Mouse (Mus musculus): ENCODE results near the gene Parp12. TPM values are rescaled to one million over a fixed set of nuclear protein-coding genes. Genes with fewer than 3 reads are reported as not detected.
A peak's percentile ranks its signal among the peaks of the same experiment; 100 is the strongest.

Gene Parp12
- polyA plus RNA-seq (2012; fragmentation: generic; extraction: Trizol): 6.3 TPM
- long read RNA-seq, experiment 1, transcript Parp12-201 (12 exons, 3,231 nt): major isoform, 7 of 8 reads
- long read RNA-seq, experiment 1, partial matches to known transcripts: 1 of 8 reads
- long read RNA-seq, experiment 1, other reads (novel, unspliced or antisense): 0 of 8 reads
- long read RNA-seq, experiment 2, transcript Parp12-201 (12 exons, 3,231 nt): major isoform, 86 of 91 reads
- long read RNA-seq, experiment 2, partial matches to known transcripts: 4 of 91 reads
- long read RNA-seq, experiment 2, other reads (novel, unspliced or antisense): 1 of 91 reads

DNA sequence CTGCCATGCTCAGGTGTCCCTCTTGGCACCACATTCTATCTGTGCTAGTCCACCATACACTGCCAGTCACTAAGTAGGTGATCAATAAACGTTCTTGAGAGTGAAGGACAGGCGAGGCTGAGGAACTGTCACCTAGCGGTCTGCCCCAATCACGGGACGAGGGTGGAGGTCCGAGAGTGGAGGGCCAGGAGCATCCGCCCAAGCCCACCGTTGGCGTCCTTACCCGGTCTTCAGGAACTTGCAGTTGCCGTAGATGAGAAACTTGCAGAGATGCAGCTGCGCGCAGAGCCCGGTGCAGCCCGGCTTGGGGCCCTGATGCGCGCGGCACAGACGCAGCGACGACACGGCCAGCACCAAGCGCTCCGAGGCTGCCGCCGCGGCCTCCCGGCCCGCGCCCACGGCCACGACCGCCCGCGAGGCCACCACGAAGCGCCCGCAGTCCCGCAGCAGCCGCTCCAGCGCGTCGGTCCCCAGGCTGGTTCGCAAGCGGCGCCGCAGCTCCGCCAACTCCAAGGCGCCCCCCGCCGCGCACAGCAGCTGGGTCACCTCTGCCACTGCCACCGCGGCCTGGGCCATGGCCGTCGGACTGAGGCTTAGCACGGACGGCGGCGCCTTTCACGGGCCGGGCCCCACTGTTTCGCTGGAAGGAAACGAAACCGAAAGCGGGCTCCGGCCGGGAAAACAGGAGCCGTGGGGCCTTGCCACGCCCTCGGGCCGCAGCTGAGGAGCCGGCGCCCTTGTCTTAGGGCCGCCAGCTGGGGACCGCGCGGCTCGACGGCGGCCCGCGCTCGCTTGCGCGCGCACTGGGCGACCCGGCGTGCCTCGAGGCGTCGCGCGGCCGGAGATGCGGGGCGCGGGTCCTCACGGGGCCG, at the start of gene Parp12:
TSS of gene Parp12 (minus strand) at position 766 of the 872 bp plus-strand sequence.
- Histone ChIP-seq H3K27me3 (ENCODE audit: control insufficient read depth, insufficient read depth, insufficient read length) (no peaks in the 10 kb centered on the region), H3K36me3 (ENCODE audit: control insufficient read depth, insufficient read depth) (no peaks in the 10 kb centered on the region), H3K4me3 (ENCODE audit: insufficient read depth, poor library complexity, severe bottlenecking) (peak within 1 kb of the TSS; percentile 39), H3K79me2 (ENCODE audit: control insufficient read depth, insufficient read depth) (no peaks in the 10 kb centered on the region), H3ac (ENCODE audit: control insufficient read depth, insufficient read length, low read depth) (peak within 1 kb of the TSS; percentile 76), H3K79me3 (ENCODE audit: low read depth) (no peaks in the 10 kb centered on the region)
- TF ChIP-seq MAX (IDR thresholded peaks at IDR 0.05) (peak; percentile 28), MYOG (IDR thresholded peaks at IDR 0.05; ENCODE audit: control insufficient read depth, extremely low read depth, insufficient read length) (no peak)

DNA sequence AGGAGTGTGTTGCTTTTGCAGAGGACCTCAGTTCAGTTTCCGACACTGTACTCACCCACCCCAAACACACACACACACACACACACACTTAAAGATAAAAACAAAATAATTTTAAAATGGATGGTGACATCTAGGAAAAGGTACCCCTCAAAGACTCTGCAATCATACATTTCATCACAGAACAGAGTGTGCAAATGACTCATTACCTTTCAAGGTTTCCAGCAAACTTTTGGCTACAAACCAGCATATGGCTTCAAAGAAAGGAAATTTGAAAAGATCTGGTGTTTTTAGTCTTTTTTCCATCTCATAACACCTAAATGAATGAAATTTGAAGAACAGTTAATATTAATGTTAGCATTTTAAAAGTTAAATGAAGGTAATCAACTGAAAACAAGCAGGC, 46.7 kb upstream of the Parp12 start:
- TF ChIP-seq MYOD1 (IDR thresholded peaks at IDR 0.05; ENCODE audit: control insufficient read depth, insufficient read length, low read depth) (no peak), MAX (IDR thresholded peaks at IDR 0.05) (no peak), FOSL1 (IDR thresholded peaks at IDR 0.05; ENCODE audit: insufficient read depth, low read length, poor library complexity, severe bottlenecking) (no peak), CEBPB (IDR thresholded peaks at IDR 0.05; ENCODE audit: low read depth) (no peak), CTCF (IDR thresholded peaks at IDR 0.05; ENCODE audit: control insufficient read depth, insufficient read depth, insufficient read length) (no peak), MYOG (IDR thresholded peaks at IDR 0.05; ENCODE audit: control insufficient read depth, extremely low read depth, insufficient read length) (no peak), USF1 (IDR thresholded peaks at IDR 0.05; ENCODE audit: low read depth) (no peak)
- Histone ChIP-seq H3K4me3 (ENCODE audit: insufficient read depth, poor library complexity, severe bottlenecking) (no peak overlapping the region), H3K79me3 (ENCODE audit: low read depth) (no peaks in the 10 kb centered on the region), H3K27me3 (ENCODE audit: control insufficient read depth, insufficient read depth, insufficient read length) (no peaks in the 10 kb centered on the region), H3K36me3 (ENCODE audit: control insufficient read depth, insufficient read depth) (no peaks in the 10 kb centered on the region), H3K79me2 (ENCODE audit: control insufficient read depth, insufficient read depth) (no peaks in the 10 kb centered on the region), H3ac (ENCODE audit: control insufficient read depth, insufficient read length, low read depth) (no peak overlapping the region)

GRCm38 (mm10) chr6:39161975-39162374, 43.8 kb upstream of the Parp12 start:
- Histone ChIP-seq H3K27me3 (ENCODE audit: control insufficient read depth, insufficient read depth, insufficient read length) (no peaks in the 10 kb centered on the region), H3K79me2 (ENCODE audit: control insufficient read depth, insufficient read depth) (no peaks in the 10 kb centered on the region), H3ac (ENCODE audit: control insufficient read depth, insufficient read length, low read depth) (no peak overlapping the region), H3K36me3 (ENCODE audit: control insufficient read depth, insufficient read depth) (no peaks in the 10 kb centered on the region), H3K79me3 (ENCODE audit: low read depth) (no peaks in the 10 kb centered on the region), H3K4me3 (ENCODE audit: insufficient read depth, poor library complexity, severe bottlenecking) (no peak overlapping the region)
- TF ChIP-seq CEBPB (IDR thresholded peaks at IDR 0.05; ENCODE audit: low read depth) (no peak), MYOD1 (IDR thresholded peaks at IDR 0.05; ENCODE audit: control insufficient read depth, insufficient read length, low read depth) (no peak)

GRCm38 (mm10) chr6:39146041-39146440, 27.9 kb upstream of the Parp12 start:
- Histone ChIP-seq H3K4me3 (ENCODE audit: insufficient read depth, poor library complexity, severe bottlenecking) (no peak overlapping the region), H3ac (ENCODE audit: control insufficient read depth, insufficient read length, low read depth) (no peak overlapping the region), H3K27me3 (ENCODE audit: control insufficient read depth, insufficient read depth, insufficient read length) (no peaks in the 10 kb centered on the region), H3K36me3 (ENCODE audit: control insufficient read depth, insufficient read depth) (peaks cover 6% of the 10 kb centered on the region), H3K79me2 (ENCODE audit: control insufficient read depth, insufficient read depth) (no peaks in the 10 kb centered on the region), H3K79me3 (ENCODE audit: low read depth) (no peaks in the 10 kb centered on the region)
- no peak for TF ChIP-seq FOSL1 (IDR thresholded peaks at IDR 0.05; ENCODE audit: insufficient read depth, low read length, poor library complexity, severe bottlenecking)
- TF ChIP-seq CEBPB (IDR thresholded peaks at IDR 0.05; ENCODE audit: low read depth): no peak
- no peak for TF ChIP-seq MAX (IDR thresholded peaks at IDR 0.05)
- no peak for TF ChIP-seq MYOD1 (IDR thresholded peaks at IDR 0.05; ENCODE audit: control insufficient read depth, insufficient read length, low read depth)
- no peak for TF ChIP-seq CTCF (IDR thresholded peaks at IDR 0.05; ENCODE audit: control insufficient read depth, insufficient read depth, insufficient read length)
- TF ChIP-seq USF1 (IDR thresholded peaks at IDR 0.05; ENCODE audit: low read depth): no peak
- TF ChIP-seq MYOG (IDR thresholded peaks at IDR 0.05; ENCODE audit: control insufficient read depth, extremely low read depth, insufficient read length): no peak

- no peak overlapping the region for H3K4me3 ChIP-seq (ENCODE audit: insufficient read depth, poor library complexity, severe bottlenecking)
- H3K27me3 ChIP-seq (ENCODE audit: control insufficient read depth, insufficient read depth, insufficient read length): no peaks in the 10 kb centered on the region
- H3ac ChIP-seq (ENCODE audit: control insufficient read depth, insufficient read length, low read depth): no peak overlapping the region
- no peaks in the 10 kb centered on the region for H3K36me3 ChIP-seq (ENCODE audit: control insufficient read depth, insufficient read depth)
- no peaks in the 10 kb centered on the region for H3K79me2 ChIP-seq (ENCODE audit: control insufficient read depth, insufficient read depth)
- TF ChIP-seq MYOG (IDR thresholded peaks at IDR 0.05; ENCODE audit: control insufficient read depth, extremely low read depth, insufficient read length) (no peak), CEBPB (IDR thresholded peaks at IDR 0.05; ENCODE audit: low read depth) (no peak), USF1 (IDR thresholded peaks at IDR 0.05; ENCODE audit: low read depth) (no peak), MAX (IDR thresholded peaks at IDR 0.05) (no peak), CTCF (IDR thresholded peaks at IDR 0.05; ENCODE audit: control insufficient read depth, insufficient read depth, insufficient read length) (no peak), FOSL1 (IDR thresholded peaks at IDR 0.05; ENCODE audit: insufficient read depth, low read length, poor library complexity, severe bottlenecking) (no peak), MYOD1 (IDR thresholded peaks at IDR 0.05; ENCODE audit: control insufficient read depth, insufficient read length, low read depth) (no peak)
- no peaks in the 10 kb centered on the region for H3K79me3 ChIP-seq (ENCODE audit: low read depth)
These were observed 14.4 kb upstream of the Parp12 start for GRCm38 (mm10) chr6:39132556-39132955.
